Mouse (Mus musculus) midbrain, postnatal 0 days (tissue): ENCODE measurements around the gene Ppfibp1. TPM values are rescaled to one million over a fixed set of nuclear protein-coding genes. Genes with fewer than 3 reads are reported as not detected.

Experiments used
- ATAC-seq: fragments of 200-750 bp; cut with Nextera tagmentation; 2 replicates; pipeline ENCODE4 v1.8.0; 2017; ENCODE audit warnings: moderate number of reproducible peaks, mild to moderate bottlenecking, moderate TSS enrichment, moderate library complexity; ENCODE audit not compliant: low FRiP score
- DNase-seq: peaks from one replicate; pipeline ENCODE4 v3.0.0-alpha.2; 2015; ENCODE audit warnings: low spot score
- H3K27ac ChIP-seq: fragments of 300-500 bp; sonication (generic); 2 replicates; pipeline ENCODE4 v1.5.1; 2014; ENCODE audit warnings: low read depth, mild to moderate bottlenecking, low read length, mixed read lengths
- H3K27me3 ChIP-seq: fragments of 300-500 bp; sonication (generic); 2 replicates; pipeline ENCODE4 v1.6.1; 2014; ENCODE audit warnings: low read length, control low read depth, mixed read lengths; ENCODE audit not compliant: insufficient read depth
- H3K36me3 ChIP-seq: fragments of 300-500 bp; sonication (generic); 2 replicates; pipeline ENCODE4 v1.6.1; 2014; ENCODE audit warnings: low read length, control low read depth, mixed read lengths; ENCODE audit not compliant: insufficient read depth
- H3K4me1 ChIP-seq: fragments of 300-500 bp; sonication (generic); 2 replicates; pipeline ENCODE4 v1.6.1; 2014; ENCODE audit warnings: mild to moderate bottlenecking, control low read depth, antibody characterized with exemption, low read length, mixed read lengths; ENCODE audit not compliant: insufficient read depth
- H3K4me2 ChIP-seq: fragments of 300-500 bp; sonication (generic); 2 replicates; pipeline ENCODE4 v1.6.1; 2014; ENCODE audit warnings: low read depth, mild to moderate bottlenecking, low read length, mixed read lengths; ENCODE audit not compliant: poor library complexity, severe bottlenecking
- H3K4me3 ChIP-seq: fragments of 300-500 bp; sonication (generic); 2 replicates; pipeline ENCODE4 v1.5.1; 2014; ENCODE audit warnings: low read depth, mild to moderate bottlenecking, low read length, moderate library complexity
- H3K9ac ChIP-seq: fragments of 300-500 bp; sonication (generic); replicated peaks from 2 replicates; pipeline ENCODE4 v1.6.1; 2014; ENCODE audit warnings: mild to moderate bottlenecking, low read length, moderate library complexity, mixed read lengths; ENCODE audit not compliant: poor library complexity, severe bottlenecking
- H3K9me3 ChIP-seq: fragments of 300-500 bp; sonication (generic); 2 replicates; pipeline ENCODE4 v1.6.1; 2016; ENCODE audit warnings: low read length, control low read depth
- CTCF ChIP-seq: IDR thresholded peaks from 2 replicates; pipeline ENCODE4 v1.5.1; 2016; ENCODE audit warnings: antibody characterized with exemption, mild to moderate bottlenecking
- WGBS: fragments of 180-500 bp; shearing (Covaris S2); extraction: QIAGEN DNeasy Blood & Tissue Kit; methylation state at CpG from one replicate; pipeline ENCODE4 v1.1.7; 2014; 5-methylcytosine and 5-hydroxymethylcytosine counted together
- polyA plus RNA-seq: library from polyadenylated mRNA; unstranded; fragments of >200 nt; fragmentation: Nextera tagmentation; extraction: Ambion mirVana; gene quantifications from 2 replicates; pipeline ENCODE4 v1.2.1, GENCODE M21; 2015
- total RNA-seq: library from RNA; depleted of rRNA; stranded (reverse); fragments of >200 nt; gene quantifications from 2 replicates; pipeline ENCODE4 v1.2.3, GENCODE M21; 2014; rRNA removed

Ppfibp1 gene
- total RNA-seq (23.7 and 25.0 TPM in 2 replicates), polyA plus RNA-seq (21.6 and 25.4 TPM in 2 replicates)

- Histone ChIP-seq H3K27ac (peak within 1 kb of the TSS; percentile 47; the same call in 1 of the 2 replicates), H3K4me3 (peak within 1 kb of the TSS; percentile 84), H3K27me3 (no peaks in the 10 kb centered on the region; the same call in 1 of the 2 replicates), H3K9me3 (no peaks in the 10 kb centered on the region), H3K9ac (peak within 1 kb of the TSS; percentile 72), H3K36me3 (no peaks in the 10 kb centered on the region), H3K4me2 (peak within 1 kb of the TSS; percentile 90), H3K4me1 (0 out of 2 replicates have a peak, but pooled peaks cover 8% of the 10 kb centered on the region)
- DNase-seq (peak; percentile 89), ATAC-seq (peak; percentile 92)
- 0% methylated on average over 53 of the region's 80 CpGs for WGBS
- TF ChIP-seq CTCF = no peak
Measured at GRCm38 (mm10) chr6:146887958-146888659, at the start of gene Ppfibp1. Gene Ppfibp1, plus strand, starts transcription at chr6:146888487.

- no peak overlapping the region for H3K4me2 ChIP-seq
- no peak overlapping the region for H3K4me3 ChIP-seq
- no peaks in the 10 kb centered on the region for H3K36me3 ChIP-seq
- H3K27me3 ChIP-seq = no peaks in the 10 kb centered on the region
- no peaks in the 10 kb centered on the region for H3K9me3 ChIP-seq
- WGBS = 89% methylated on average over 4 of the region's 4 CpGs
- DNase-seq (no peak), ATAC-seq (no peak)
- no peak for TF ChIP-seq CTCF
- no peaks in the 10 kb centered on the region for H3K4me1 ChIP-seq
- no peak overlapping the region for H3K9ac ChIP-seq
- H3K27ac ChIP-seq = no peak overlapping the region
Measured at GRCm38 (mm10) chr6:146838863-146839262, 49.4 kb upstream of the Ppfibp1 start.

- no peak for TF ChIP-seq CTCF
- Histone ChIP-seq H3K36me3 (no peaks in the 10 kb centered on the region), H3K4me3 (no peak overlapping the region), H3K27ac (no peak overlapping the region), H3K9me3 (no peaks in the 10 kb centered on the region), H3K4me2 (no peak overlapping the region), H3K9ac (no peak overlapping the region), H3K27me3 (no peaks in the 10 kb centered on the region), H3K4me1 (no peaks in the 10 kb centered on the region)
- 74% methylated on average over 6 of the region's 6 CpGs for WGBS
- DNase-seq = no peak
- 0 out of 2 replicates have a peak, but pooled peaks have one; percentile 20 for ATAC-seq
Measured at GRCm38 (mm10) chr6:146844867-146845266, 43.4 kb upstream of the Ppfibp1 start.

- no peak overlapping the region for H3K9ac ChIP-seq
- no peak overlapping the region for H3K4me2 ChIP-seq
- 60% methylated on average over 5 of the region's 5 CpGs for WGBS
- no peak for TF ChIP-seq CTCF
- ATAC-seq (no peak), DNase-seq (no peak)
- no peaks in the 10 kb centered on the region for H3K27me3 ChIP-seq
- H3K36me3 ChIP-seq = no peaks in the 10 kb centered on the region
- H3K9me3 ChIP-seq = no peaks in the 10 kb centered on the region
- no peaks in the 10 kb centered on the region for H3K4me1 ChIP-seq
- no peak overlapping the region for H3K4me3 ChIP-seq
- H3K27ac ChIP-seq = no peak overlapping the region
Measured at GRCm38 (mm10) chr6:146845347-146845746, 42.9 kb upstream of the Ppfibp1 start.

- TF ChIP-seq CTCF = no peak
- WGBS = 74% methylated on average over 15 of the region's 15 CpGs
- H3K27me3 ChIP-seq = no peaks in the 10 kb centered on the region
- ATAC-seq (no peak), DNase-seq (peak; percentile 36)
- H3K4me3 ChIP-seq = no peak overlapping the region
- H3K4me1 ChIP-seq = no peaks in the 10 kb centered on the region
- H3K9ac ChIP-seq = no peak overlapping the region
- no peak overlapping the region for H3K4me2 ChIP-seq
- no peaks in the 10 kb centered on the region for H3K9me3 ChIP-seq
- no peaks in the 10 kb centered on the region for H3K36me3 ChIP-seq
- H3K27ac ChIP-seq = no peak overlapping the region
Measured at GRCm38 (mm10) chr6:146845961-146846750, 42.1 kb upstream of the Ppfibp1 start.

- Histone ChIP-seq H3K9me3 (no peaks in the 10 kb centered on the region), H3K27me3 (no peaks in the 10 kb centered on the region), H3K36me3 (no peaks in the 10 kb centered on the region), H3K4me3 (no peak overlapping the region), H3K4me1 (no peaks in the 10 kb centered on the region), H3K4me2 (no peak overlapping the region), H3K9ac (no peak overlapping the region), H3K27ac (no peak overlapping the region)
- no peak for TF ChIP-seq CTCF
- no peak for DNase-seq
- no peak for ATAC-seq
- 78% methylated on average over 3 of the region's 3 CpGs for WGBS
Measured at GRCm38 (mm10) chr6:146847402-146847801, 40.9 kb upstream of the Ppfibp1 start.
